Mouse (Mus musculus): ENCODE measurements around the gene Efl1. TPM values are rescaled to one million over a fixed set of nuclear protein-coding genes. Genes with fewer than 3 reads are reported as not detected.

Gene Efl1
- polyA plus RNA-seq, 1 experiment from 2014 or later = 24.8 TPM

DNA sequence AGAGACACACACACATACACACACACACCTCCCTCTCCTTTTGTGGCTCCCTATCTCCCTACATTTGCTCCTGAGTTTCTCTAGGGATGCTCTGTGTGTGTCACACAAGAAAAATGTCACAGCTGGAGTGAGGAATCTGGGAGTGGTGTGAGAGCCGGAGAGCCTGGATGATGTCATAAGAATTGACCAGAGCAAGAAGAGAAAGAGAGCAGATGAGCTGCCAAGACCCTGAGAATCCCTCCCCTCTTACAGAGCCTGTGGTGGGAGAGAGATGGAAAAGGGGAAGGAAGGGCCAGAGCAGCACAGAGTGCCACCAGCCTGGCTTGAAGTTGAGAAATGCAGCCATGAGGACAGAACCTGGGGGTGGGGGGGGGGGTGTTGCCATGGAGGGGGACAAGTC, 174.1 kb downstream of the Efl1 start:
- no peak overlapping the region for H3K4me3 ChIP-seq (replicated peaks; ENCODE audit: low read depth, low read length)
- no peaks in the 10 kb centered on the region for H3K27me3 ChIP-seq (ENCODE audit: control insufficient read depth, insufficient read depth, low read length)
- H3K9me3 ChIP-seq (ENCODE audit: control insufficient read depth, low read length) = no peaks in the 10 kb centered on the region
- no peaks in the 10 kb centered on the region for H3K36me3 ChIP-seq (ENCODE audit: control insufficient read depth, insufficient read depth, low read length)
- no peak overlapping the region for H3K27ac ChIP-seq (replicated peaks; ENCODE audit: low read depth, low read length)
- H3K4me1 ChIP-seq (ENCODE audit: control insufficient read depth, insufficient read depth, low read length) = no peaks in the 10 kb centered on the region
- ATAC-seq (ENCODE audit: low FRiP score, low TSS enrichment) = no peak
- WGBS = 56% methylated on average over 1 of the region's 1 CpGs
- no peak overlapping the region for H3K9ac ChIP-seq (replicated peaks; ENCODE audit: low read length)
- no peak overlapping the region for H3K4me2 ChIP-seq (ENCODE audit: low read length)
- no peak for DNase-seq

Other genes starting within 250 kb of the Efl1 start
- gene Saxo2, start 86 bp upstream of the Efl1 start, polyA plus RNA-seq (2014; fragmentation: Nextera tagmentation; extraction: Ambion mirVana) = 21.5 and 27.8 TPM in 2 replicates
- gene Mex3b, start 218.7 kb downstream of the Efl1 start, polyA plus RNA-seq (2014; fragmentation: Nextera tagmentation; extraction: Ambion mirVana) = 50.8 and 51.8 TPM in 2 replicates

All from midbrain, embryonic 14.5 days (tissue).